Mouse (Mus musculus) cerebellum, adult 9-11 months (tissue): ENCODE measurements at regions not wholly inside any gene's neighbourhood (a gene's known extent, or its start where the extent isn't known, plus 50 kb on each side); places are given as distances from the start of the nearest gene placed in this dataset.

Experiments
- DNase-seq: peaks from one replicate; pipeline ENCODE4 v3.0.0; 2022

DNA sequence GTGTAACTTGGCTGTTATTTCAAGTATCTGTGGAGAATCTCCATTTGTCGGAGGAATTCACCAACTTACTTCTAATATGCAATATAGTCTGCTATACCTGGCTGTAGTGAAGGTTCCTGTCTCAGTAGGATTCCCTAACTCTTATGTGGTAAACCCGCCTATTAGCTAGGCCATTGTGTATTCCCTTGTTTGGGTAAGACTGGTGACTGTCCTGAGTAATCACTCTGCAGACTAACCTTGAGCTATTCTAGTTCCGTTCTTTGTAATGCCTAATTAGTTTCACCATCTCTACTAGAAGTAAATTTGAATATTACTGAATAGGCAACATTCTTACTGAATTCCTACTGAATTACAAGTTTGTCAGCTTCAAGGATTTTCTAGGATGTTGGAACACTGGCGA lies 1380.8 kb upstream of the 1700008P02Rik start:
- no peak for DNase-seq

DNA sequence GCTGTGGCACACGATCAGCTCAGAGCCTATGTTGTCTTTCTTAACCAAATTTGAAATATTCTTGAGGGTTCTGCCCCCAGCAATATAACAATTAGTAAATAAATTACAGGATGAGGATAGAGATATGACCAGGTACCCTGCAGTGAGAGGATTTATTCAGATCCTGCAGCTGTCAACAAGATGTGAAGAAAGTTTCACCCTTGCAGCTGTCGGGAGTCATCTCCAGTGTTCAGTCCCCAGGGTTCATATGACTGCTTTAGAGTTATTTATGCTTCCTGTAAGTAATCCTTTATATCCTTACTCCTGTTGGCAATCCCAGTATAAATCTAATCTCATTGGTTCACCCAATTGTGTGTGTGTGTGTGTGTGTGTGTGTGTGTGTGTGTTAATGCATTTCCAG lies 1372.1 kb upstream of the 1700008P02Rik start:
- no peak for DNase-seq

GRCm38 (mm10) chr3:7973287-7973686 lies 1353.0 kb upstream of the 1700008P02Rik start:
- DNase-seq = no peak

DNA sequence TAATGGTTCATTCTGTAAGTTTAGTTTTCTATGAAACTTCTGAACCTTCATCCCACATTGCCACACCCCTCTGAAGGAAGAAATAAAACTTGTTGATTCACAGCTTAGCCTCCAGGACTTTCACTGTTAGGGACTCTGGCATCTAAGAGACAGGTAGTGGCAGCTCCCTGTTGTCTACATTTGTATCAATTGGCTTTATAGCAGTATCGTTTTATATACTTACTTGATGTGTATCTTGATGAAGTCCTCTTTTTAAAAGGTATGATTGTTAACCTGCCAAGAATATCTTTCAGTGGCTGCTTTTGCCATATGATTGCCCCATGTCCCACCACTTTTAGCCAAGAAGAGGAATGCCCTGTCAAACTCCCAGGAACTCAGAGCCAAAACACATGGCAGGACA lies 1333.7 kb upstream of the 1700008P02Rik start:
- DNase-seq = no peak

DNA sequence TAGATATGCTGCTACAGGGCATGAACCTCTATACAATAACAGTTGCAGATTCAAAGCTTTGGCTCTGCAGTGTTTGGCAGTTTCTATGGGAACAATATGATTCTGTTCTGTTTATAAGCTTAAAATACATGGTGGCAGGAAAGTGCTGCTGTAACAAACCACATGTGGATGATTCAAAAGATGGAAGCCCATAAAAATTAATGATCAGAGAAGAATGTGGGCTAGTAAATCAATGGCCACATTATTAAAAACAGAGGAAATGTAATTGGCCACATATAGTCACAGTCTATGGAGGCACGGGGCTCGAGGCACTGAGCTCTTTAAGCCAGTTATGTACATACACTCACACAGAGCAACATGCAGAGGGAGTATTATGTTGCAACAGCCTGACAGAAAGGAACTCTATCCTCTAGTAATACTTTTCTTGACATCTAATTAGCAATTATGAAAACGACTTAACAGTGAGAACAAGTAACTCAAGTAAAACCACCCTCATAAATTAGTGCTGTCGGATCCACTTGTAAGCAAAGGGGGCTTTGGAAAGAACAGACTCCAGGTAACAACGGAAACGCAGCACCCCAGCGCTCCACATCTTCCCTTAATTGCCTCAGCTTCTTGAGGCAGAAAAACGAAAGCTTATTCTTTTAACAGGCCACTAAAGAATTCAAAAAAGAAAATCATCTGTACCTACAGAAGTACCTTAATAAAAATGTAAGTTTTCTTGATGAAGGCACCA lies 1323.6 kb upstream of the 1700008P02Rik start:
- DNase-seq = no peak
